Mouse (Mus musculus) testis, adult 2 months (tissue): ENCODE data around the gene Rnf24.

Source experiments
- CTCF ChIP-seq: fragments of 200-500 bp; IDR thresholded peaks from 2 replicates; pipeline ENCODE4 v1.5.1; 2012; ENCODE audit warnings: low read depth, mild to moderate bottlenecking, inconsistent platforms, low read length, moderate library complexity; ENCODE audit not compliant: control insufficient read depth, insufficient read depth, insufficient replicate concordance
- POLR2A ChIP-seq: fragments of 200-500 bp; IDR thresholded peaks from 2 replicates; pipeline ENCODE4 v1.6.1; 2012; ENCODE audit warnings: low read depth, mild to moderate bottlenecking, inconsistent platforms, low read length, moderate library complexity; ENCODE audit not compliant: control insufficient read depth

GRCm38 (mm10) chr2:131337602-131338001 lies 15.1 kb downstream of the Rnf24 start:
- no peak for TF ChIP-seq CTCF
- TF ChIP-seq POLR2A, result no peak
